Mouse (Mus musculus) gastrocnemius, adult 18-20 months (tissue): ENCODE results near the gene Cd44. TPM values are rescaled to one million over a fixed set of nuclear protein-coding genes. Genes with fewer than 3 reads are reported as not detected.

Experiments
- DNase-seq: peaks from one replicate; pipeline ENCODE4 v3.0.0; 2021; ENCODE audit warnings: low spot score
- total RNA-seq, 2 experiments: library from RNA; stranded (reverse); gene quantifications; 2 replicates each; pipeline ENCODE4 v1.2.3; 2021

Gene Cd44
- total RNA-seq, 2 experiments from 2014 or later = 3.9 to 6.0 TPM

DNA sequence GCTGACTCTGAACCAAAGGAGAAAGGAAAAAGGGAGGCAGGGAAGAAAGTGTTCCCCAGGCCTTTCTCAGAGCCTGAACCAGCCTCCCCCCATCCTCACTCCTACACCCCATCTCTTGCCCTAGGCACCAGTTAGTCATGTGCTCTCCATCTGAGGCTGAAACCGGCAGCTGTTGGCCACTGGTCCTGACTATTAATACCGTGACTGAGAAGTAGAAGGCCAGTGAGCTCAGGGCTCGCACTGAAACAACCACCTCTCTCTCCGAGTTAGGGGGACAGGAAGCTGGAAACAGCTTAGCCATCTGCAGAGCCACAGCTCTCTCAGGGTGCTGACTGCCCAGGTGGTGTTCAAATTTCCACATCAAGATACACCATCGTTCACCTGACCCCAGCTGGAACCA is 13.2 kb upstream of the Cd44 start:
- DNase-seq = no peak

DNA sequence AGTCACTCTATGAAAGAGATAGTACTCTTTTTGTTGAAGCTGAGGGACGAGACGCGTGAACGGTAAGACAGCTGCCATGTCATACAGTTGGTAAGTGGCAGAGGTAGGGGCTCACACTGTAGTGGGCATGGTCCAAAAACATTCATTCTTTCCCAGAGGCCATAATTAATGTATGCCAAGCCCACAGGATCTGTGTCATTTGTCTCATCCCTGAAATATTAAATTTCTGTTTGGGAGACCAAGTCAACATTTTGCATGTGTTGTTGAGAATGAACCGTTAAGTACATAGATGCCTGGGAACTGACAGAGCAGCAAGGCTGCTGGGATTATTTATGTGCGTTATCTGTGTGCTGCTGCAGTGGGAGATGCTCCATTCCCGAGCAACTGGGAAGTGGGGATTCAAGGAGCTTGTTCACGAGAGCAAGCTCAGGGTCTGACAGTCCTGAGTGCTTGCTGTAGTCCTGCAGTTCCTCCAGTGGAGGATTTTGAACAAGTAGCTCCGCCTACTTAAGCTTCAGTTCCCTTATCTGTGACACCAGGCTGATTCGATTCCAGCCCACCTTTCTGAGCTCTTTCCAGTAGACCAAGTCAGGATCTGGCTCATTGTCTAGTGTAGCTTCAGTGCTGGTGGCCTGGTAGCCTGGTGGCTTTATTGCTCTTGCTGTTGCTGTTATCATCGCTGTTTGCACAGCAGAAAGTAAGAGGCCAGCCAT is 12.5 kb upstream of the Cd44 start:
- no peak for DNase-seq

DNA sequence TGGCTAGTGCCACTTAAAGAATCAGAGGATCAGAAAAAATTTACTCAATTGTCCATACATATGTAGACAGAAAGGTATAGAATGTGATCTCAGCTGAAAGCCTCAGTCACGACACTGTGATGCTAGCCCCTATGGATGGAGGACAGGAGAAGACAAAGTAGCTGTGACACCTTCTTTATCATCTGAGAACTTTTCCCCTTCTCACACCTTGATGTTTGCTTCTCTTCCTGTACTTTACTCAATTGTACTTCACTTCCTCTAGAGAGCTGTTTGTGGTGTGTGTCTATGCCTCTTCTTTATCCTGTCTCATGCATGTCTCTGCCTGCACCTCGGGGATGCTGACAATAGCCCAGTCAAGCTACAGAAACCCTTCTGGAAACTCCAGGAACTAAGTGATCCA is 11.5 kb upstream of the Cd44 start:
- DNase-seq = no peak

DNA sequence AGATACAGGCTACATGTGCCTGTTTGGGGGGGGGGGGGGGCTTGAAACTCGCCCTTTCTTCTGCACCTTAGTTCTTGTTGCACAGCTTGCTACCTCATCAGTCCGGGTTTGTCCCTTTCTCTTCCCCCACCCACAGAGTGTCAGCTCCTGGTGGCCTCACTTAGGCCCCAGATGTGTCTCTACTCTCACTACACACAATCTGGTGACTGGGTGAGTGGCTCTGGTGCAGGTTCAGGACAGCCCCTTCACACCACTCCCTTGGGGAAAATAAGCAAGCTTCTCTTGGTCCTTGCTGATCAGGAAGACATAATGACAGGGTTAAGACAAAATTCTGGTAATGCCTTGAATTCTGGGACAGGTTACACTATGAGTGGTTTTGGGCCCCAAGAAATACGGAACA is 11.0 kb upstream of the Cd44 start:
- DNase-seq = no peak

DNA sequence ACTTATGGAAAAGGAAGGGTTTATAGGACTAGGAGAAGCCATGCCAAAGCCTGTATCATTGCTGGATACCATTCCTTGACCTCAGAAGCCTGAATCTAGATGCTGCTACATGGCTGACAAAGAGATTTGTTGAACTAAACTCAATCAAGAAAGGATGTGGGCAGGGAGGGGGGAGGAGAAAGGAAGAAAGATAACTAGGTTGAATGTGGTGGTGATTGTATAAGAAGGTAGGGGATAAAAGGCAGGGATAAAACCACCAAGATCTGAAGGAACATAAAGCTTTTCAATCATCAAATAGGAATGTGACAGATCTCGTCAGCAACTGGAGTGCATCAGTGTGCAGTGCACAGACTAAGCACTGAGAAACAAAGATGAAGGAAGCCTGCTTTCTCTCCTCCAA is 7.9 kb upstream of the Cd44 start:
- no peak for DNase-seq

DNA sequence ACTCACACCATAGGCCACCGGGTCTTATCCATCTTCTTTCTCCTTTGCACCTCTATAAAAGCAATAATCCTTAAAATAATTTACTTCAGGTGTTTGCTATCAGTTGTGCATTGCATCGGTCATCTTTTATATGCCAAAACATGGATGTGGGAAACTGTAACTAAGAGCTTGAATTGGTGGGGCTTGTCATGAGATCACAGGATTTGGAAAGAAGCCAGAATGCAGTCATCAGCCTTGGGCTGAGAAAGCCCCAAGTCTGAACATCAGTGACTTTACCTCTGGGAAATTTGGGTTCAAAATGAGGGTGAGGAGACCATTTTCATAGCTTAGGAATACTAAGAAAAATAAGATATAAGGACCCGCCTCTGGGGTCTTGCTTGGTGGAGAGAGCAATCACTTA is 4.1 kb upstream of the Cd44 start:
- DNase-seq = no peak

DNA sequence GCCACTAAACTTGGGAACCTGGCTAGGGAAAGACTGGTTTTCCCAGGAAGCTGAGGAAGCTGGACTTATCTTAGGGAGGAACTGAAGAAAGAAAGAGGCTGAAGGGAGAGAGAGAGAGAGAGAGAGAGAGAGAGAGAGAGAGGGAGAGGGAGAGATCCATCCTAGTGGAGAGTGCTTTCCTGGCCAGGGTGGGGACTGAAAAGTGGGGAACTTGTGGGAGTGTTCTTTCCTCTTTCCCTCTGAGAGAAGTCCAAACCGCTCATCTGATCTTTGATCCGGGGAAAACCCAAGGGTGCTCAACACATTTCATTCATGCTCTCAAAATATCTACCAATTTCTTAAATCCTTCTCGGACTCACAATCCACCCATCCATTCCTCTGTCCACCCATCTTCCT is 361 bp upstream of the Cd44 start:
- DNase-seq = no peak

DNA sequence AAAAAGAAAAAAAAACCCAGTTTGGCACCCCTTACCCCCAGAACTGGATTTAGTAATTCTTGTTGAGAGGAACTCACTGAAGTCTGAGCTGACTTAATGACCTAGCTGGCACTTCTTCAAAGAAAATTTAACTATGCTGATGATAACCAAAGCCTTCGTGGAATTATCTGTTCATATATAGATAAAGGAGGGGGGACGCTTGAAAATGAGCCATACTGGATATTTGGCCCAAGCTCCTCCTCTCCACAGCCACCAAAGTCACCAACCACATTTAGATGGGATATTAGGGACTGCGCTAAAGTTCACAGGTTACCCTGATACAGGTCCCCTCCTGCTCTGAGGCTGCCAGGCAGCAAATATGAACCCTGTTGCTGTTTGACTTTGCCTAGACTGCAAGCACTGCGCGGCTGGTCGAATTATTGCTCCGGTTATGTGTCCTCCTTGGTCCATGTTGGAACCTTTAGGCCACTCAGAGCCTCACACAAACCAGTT is 1.2 kb downstream of the Cd44 start:
- DNase-seq = no peak

DNA sequence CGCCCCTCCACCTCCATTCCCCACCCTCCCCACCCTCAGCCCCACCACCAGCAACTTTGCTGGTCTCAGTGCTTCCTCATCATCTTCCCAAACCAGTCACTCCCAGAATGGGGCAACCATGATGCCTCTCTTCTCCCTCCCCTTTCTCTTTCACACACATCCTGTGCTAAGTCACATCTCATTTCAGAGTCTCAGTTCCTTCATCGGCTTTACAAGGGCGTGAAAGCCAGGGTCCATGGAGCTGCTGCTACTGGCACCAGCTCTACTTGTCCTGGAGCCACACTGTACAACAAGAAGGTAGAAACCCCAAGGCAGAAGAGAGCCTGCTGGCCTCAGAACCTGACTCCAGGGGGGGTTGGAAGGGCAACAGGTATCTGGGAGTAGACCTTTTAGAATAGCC is 2.2 kb downstream of the Cd44 start:
- no peak for DNase-seq

DNA sequence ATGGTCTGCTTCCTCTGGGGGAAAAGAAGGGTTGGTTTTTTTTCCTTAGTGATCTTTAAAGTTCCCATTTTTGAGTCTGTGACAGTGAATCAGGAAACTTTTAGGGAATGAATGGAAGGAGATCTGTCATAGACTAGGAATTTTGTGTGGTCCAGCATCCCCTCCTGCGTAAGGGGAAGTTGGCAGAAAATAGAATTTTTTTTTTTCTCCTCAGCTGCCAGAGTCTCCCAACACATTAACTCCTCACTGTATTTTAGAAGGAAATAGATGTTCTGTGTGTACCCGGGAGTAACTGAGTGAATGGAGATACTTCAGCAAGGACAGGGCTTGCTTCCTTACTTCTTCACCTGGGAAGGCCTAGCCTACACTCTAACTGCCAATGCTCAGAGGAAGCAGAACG is 2.9 kb downstream of the Cd44 start:
- DNase-seq = no peak

DNA sequence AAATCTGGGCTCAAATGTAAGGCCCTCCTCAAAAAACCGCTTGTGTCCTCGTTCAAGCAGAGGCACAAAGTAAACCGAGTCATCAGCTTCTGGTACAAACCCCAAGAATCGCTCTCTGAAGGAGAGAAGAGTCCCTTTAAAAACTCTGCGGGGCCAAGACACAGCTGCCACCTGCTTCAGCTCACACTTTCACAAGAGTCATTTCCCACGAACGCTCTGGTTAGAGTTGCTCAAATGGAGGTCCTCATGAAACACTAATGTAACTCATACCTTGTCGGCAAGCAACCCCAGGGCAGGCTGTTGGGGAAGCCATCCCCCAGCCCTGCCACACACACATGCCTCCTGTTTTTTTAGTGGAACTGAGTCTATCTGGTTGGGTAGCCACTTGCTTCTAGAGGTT is 5.3 kb downstream of the Cd44 start:
- DNase-seq = no peak

DNA sequence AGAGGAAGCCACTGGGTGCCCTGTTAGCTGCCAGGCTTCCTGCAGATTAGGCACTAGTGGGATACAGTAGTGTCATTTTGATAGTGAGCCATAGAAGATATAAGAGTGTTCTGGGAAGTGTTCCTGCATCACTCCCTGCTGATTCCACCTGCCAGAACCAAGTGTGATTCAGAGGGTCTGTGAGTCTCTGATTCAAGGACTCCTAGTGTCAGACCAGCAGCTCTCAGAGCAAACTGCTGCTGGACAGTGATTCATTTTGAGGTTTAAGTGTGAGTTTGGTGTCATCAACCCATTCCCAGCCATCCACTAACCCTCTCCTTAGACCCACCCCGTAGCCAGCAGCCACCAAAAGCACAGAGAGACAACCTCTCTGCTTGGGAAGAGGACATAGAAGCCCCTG is 6.3 kb downstream of the Cd44 start:
- DNase-seq = no peak

DNA sequence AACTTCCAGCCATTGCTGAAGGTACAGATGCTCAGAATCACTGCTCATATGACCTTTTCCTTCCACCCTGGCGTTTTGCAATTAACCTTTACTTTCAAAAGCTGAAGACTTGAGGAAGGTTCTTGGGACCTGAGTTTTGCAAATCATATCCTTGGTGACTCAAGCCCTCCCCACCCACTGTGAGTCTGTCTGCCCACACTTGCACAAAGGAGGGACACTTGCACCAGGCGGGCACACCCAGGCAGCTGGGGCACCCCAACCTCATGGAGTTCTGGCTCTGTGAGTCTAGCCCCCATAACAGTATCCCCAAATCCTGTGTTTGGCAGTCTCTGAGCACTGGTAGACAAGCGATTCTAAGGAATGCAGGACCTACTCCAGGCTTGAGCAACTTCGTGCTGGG is 6.7 kb downstream of the Cd44 start:
- DNase-seq = no peak

DNA sequence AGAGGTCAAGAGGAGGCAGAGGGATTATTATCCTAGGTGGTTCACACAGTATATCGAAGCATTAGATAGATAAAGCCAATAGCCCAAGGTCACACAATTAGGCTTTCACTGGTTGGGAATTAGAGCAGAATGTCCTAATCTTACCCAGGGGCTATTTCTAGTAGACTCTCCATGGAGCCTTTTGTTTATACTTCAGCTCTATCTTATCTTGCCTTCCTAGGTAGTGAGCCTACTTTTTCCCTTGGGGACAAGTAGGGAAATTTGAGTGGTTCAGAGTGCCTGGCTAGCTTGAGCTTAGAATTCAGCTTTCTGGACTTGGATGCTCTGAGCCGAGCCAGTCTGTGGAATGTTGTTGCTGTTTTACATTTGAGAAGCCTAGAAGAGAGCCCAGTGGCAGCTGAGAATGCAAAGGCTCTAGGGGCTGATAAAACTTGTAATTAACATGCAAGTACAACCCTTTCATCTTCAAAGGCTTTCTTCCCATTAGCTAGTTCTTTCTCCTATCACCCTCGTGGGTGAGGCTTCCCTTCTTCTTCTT is 12.7 kb downstream of the Cd44 start:
- DNase-seq = no peak

DNA sequence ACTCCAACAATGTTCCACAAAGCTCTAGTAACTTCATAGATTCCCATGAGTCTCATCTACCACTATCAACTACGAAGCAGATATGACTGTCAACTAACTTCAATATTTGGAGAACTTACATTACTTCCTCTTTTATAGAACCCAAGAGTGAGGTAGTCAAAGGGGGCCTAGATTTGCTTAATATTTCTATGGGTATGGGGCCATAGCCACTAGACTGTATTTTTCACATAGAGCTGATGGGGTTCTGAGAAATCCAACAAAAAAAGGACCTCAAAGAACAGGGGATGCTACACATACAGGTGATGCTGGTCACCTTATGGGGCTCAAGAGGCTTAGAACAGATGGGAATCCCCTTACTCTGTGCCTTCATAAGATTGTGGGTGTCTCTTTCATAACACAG is 14.3 kb downstream of the Cd44 start:
- DNase-seq = no peak

DNA sequence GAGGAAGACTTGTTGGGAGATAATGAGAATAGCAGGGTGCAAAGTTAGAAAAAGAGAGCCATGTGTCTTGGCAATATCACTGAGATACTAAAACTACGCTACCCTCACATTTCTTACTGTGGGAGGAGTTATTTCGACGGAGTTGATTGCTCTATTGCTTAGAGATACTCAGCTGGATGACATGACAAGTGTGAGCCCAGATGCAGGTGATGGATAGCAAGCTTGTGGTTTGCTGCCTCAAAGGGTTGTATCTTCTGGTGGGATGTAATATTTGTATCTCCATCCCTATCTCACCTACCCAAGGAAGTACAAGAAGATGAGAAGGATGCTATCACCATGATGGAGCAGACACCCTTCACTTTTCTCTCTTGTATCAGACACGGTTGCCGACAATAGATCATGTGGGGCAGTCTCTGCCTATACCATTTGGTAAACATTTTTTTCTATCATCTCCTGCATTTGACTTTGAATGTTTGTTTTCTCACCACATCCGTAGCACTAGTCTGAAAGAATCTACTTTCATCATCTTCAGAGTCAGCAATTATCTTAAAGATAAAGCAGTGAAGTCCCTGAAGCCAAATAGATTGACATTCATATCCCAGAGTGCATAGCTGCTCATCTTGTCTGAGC is 15.0 kb downstream of the Cd44 start:
- DNase-seq = no peak

DNA sequence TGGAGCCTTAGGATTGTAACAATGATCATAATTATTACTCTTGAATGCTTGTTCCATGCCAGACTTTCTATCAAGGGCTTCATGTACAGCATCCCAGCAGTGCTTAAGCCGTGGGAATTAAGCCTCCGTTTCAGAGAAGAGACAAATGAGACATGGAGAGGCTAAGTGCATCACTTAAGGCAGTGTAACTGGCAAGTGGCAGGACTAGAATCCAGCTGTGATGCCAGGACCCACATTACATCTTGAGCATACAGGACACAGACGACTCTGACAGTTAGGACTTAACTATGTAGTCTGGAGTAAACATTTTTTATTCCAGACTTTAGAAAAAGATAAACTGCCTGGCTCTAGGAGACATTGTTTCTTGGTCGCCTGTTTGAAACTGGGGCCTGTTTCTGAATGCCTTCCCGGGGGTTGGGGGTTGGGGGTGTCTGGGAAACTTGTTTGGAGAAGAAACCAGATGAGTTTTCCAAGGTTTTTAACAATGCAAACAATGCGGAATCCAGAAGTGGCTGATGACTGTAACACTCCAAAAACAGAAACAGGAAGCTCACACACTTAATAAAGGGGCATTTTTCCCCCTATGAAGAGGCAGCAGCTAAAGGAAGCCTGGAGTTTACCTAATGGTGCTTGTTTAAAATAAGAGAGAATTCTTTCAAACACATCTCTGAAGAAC is 18.7 kb downstream of the Cd44 start:
- no peak for DNase-seq

DNA sequence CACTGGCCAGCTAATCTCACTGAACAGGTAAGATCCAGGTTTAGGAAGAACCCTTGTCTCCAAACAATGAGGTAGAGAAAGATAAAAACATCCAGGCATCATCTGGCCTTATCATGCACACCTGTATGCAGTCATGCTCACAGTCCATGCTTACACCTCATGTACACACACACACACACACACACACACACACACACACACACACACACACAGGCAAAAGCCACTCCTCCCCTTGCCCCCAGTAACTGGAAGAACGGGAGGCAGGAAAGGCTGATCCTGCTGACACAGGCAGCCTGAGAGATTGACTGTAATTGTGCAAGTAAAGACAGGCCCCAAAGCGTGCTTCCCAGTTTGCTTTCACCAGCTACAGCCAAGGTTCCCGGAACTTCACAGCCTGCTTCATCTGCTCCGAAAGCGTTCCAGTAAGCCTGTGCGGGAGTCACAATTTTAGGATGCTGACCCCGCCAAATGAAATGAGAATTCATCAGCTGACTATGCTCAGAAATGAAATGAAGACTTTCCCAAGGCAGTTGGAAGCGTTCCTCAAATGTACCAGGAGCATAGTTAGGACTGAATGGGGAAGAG is 19.4 kb downstream of the Cd44 start:
- DNase-seq = no peak

DNA sequence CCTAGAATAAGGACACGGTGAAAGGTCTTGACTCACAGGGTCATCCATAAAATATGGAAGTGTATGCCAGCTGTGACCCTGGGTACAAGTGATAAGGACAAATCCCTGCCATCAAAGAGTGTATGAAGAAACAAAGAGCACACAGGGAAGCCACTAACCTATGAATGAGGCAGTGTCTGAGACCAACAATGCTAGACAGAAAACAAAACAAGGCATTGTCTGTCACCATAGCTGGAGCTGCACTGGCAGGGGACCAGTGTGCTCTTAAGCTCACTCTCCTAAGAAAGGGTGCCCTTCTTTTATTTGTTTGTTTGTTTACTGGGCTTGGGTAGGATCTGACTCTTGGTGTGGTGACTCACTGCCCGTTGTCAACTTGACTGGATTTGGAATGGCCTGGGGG is 23.0 kb downstream of the Cd44 start:
- no peak for DNase-seq

DNA sequence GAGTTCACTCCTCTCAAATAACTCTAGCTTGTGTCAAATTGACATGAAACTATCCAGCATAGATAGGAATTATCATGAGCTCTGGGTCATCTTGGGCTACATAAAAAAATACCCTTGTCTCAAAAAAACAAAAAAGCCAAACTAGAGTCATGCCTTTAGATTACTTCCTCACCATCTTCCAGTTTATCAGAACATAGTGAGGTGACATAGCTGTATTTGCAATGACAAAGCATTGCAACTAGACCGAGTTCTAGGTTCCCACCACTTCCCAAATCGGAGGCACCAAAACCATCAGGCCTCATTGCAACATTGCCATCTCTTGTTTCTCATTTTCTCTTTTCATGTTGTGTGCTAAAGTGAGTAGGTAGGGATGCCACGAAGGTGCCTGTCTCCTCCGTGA is 24.0 kb downstream of the Cd44 start:
- DNase-seq = no peak

DNA sequence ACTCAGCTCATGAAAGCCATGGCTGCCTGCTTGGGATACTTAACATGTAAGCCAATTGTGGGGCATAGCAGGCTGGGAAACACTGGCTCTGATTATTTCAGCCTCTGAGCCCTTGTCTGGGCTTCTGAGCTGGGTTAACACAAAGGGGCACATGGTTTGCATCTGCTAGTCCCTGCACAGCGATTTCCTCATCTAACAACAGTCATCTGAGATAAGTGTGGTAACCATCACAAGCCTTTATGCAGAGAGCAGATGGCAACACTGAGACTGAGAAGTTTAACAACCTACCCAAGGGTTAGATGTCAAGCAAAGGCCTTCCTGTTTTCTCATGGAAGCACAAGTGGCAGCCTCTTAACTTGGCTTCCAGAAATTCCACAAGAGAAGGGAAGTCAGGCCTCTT is 25.3 kb downstream of the Cd44 start:
- DNase-seq = no peak

DNA sequence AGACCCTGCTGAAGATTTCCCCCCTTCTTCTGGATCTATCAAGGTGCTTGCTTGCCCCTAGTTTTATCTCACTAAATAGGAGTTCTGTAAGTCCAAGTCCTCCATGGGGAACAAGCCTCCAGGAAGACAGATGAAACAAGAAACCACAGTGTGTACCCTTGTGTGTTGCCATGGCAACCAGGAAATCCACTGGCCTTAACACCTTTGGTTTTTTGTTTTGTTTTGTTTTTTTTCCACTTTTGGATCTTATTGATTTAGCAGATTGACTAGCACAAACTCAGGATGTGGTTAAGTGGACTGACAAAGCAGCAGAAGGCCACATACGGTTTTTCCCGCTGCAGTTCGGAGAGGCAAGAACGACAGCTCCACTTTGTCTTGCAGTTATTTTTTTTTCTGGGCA is 27.6 kb downstream of the Cd44 start:
- DNase-seq = no peak
